Mouse (Mus musculus): Measurements from ENCODE around the gene Gm49601. TPM values are rescaled to one million over a fixed set of nuclear protein-coding genes. Genes with fewer than 3 reads are reported as not detected.
A peak's percentile ranks its signal among the peaks of the same experiment; 100 is the strongest.

Gm49601 gene
- total and polyA plus RNA-seq, 3 experiments, result 1.4 TPM; not detected in 2

DNA sequence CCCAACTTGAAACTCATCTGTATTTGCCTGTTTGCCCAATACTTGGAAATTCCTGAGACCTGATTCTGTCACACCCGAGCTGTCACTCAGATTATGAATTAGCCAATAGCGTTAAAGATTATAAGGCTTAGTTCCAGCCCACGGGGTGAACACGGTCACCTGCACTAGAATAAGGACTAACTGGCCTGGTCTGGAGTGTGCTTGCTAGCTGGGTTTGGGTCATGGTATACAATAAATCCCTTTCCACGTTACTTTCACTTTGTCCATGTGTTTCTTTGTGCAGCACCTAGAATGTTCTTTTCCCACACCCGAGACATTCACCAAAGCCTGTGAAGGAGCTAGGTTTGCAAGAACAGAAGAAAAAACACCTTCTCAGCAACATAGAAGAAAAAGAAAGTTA lies 43.7 kb upstream of the Gm49601 start:
- no peaks in the 10 kb centered on the region for H3K36me3 ChIP-seq (replicated peaks in 1 of 2; ENCODE audit: control insufficient read depth in 1 of 2, insufficient read depth in 1 of 2, low read length in 1 of 2)
- H3K27ac ChIP-seq (ENCODE audit: insufficient read depth, low read depth), result no peak overlapping the region
- H3K4me3 ChIP-seq (replicated peaks in 1 of 3; ENCODE audit: low read depth in 2 of 3, low read length in 2 of 3, poor library complexity in 1 of 3), result no peak overlapping the region
- dilution Hi-C loops (cut with MboI; ENCODE audit: extremely low pct_ligation_motif_present, extremely low pct_unique_long_range_greater_than_20kb, low sequenced_read_pairs), result no loop called here
- no peak for DNase-seq (ENCODE audit: extremely low read depth)
- H3K9me3 ChIP-seq (replicated peaks; ENCODE audit: low read length), result no peaks in the 10 kb centered on the region
- in situ Hi-C loops (cut with MboI; ENCODE audit: low pct_ligation_motif_present, low pct_unique_long_range_greater_than_20kb, low sequenced_read_pairs), result no loop called here
- peak overlapping the region; percentile 51 for H3K4me2 ChIP-seq (ENCODE audit: insufficient read depth, low read depth, poor library complexity, severe bottlenecking)
- TF ChIP-seq E2F4 (IDR thresholded peaks at IDR 0.05; ENCODE audit: insufficient replicate concordance, low read depth, low read length) (no peak), ZC3H11A (IDR thresholded peaks at IDR 0.05; ENCODE audit: low read depth, low read length) (no peak), IRF4 (IDR thresholded peaks at IDR 0.05; ENCODE audit: low read depth, low read length) (no peak), MXI1 (IDR thresholded peaks at IDR 0.05; ENCODE audit: low read depth, low read length) (no peak), CHD1 (IDR thresholded peaks at IDR 0.05; ENCODE audit: low read depth, low read length) (no peak), ZKSCAN1 (IDR thresholded peaks at IDR 0.05; ENCODE audit: borderline replicate concordance, low read depth, low read length) (no peak), ZNF384 (IDR thresholded peaks at IDR 0.05; ENCODE audit: low read depth, low read length) (no peak), ZMIZ1 (IDR thresholded peaks at IDR 0.05; ENCODE audit: low read depth, low read length) (no peak), MAZ (IDR thresholded peaks at IDR 0.05; ENCODE audit: low read depth, low read length) (no peak), MAFK (IDR thresholded peaks at IDR 0.05; ENCODE audit: insufficient replicate concordance, low read length) (no peak), NRF1 (IDR thresholded peaks at IDR 0.05; ENCODE audit: low read depth, low read length) (no peak), GABPA (IDR thresholded peaks at IDR 0.05; ENCODE audit: insufficient replicate concordance, low read depth, low read length) (no peak), USF1 (IDR thresholded peaks at IDR 0.05; ENCODE audit: low read depth, low read length) (no peak), ETS1 (conservative IDR thresholded peaks at IDR 0.05; ENCODE audit: low read depth, low read length) (no peak), JUN (IDR thresholded peaks at IDR 0.05; ENCODE audit: insufficient read depth, low read depth, low read length) (no peak), POLR2A (IDR thresholded peaks at IDR 0.05; ENCODE audit: low read depth, low read length) (no peak), TCF12 (IDR thresholded peaks at IDR 0.05; ENCODE audit: low read depth, low read length) (no peak)
- no peaks in the 10 kb centered on the region for H3K27me3 ChIP-seq (replicated peaks)
- H3K79me2 ChIP-seq (replicated peaks; ENCODE audit: control insufficient read depth, extremely low read depth, insufficient read depth, poor library complexity, severe bottlenecking), result no peaks in the 10 kb centered on the region
- H3K4me1 ChIP-seq (ENCODE audit: control insufficient read depth in 1 of 2, insufficient read depth in 2 of 2), result peaks cover 16 to 23% of the 10 kb centered on the region in 2 experiments
- no peak overlapping the region for H3K9ac ChIP-seq (ENCODE audit: insufficient read depth, low read depth)

DNA sequence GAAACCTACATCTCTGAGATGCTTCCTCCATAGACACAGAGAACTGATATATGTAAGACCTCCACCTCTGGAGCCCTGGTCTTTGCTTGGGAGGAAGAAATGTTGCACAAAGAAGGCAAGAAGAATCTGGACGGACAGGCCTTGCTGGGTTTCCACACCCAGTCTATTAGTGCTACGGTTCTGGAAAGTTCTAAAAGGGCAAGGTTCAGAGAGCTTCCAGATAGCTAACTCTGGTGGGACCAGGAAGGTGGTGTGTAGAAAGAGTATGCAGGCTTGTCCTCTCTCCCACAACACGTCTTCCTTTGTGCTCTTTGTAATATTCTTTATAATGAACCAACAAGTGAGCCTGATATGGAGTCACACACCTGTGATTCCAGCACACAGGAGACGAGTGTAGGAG lies 32.4 kb upstream of the Gm49601 start:
- Histone ChIP-seq H3K4me3 (replicated peaks in 1 of 3; ENCODE audit: low read depth in 2 of 3, low read length in 2 of 3, poor library complexity in 1 of 3) (no peak overlapping the region), H3K4me1 (ENCODE audit: control insufficient read depth in 1 of 2, insufficient read depth in 2 of 2) (peaks cover 0 to 10% of the 10 kb centered on the region in 2 experiments; a peak in 2 of 4 replicates), H3K9ac (ENCODE audit: insufficient read depth, low read depth) (no peak overlapping the region), H3K9me3 (replicated peaks; ENCODE audit: low read length) (peaks cover 2% of the 10 kb centered on the region), H3K27me3 (replicated peaks) (peaks cover 3% of the 10 kb centered on the region), H3K36me3 (replicated peaks in 1 of 2; ENCODE audit: control insufficient read depth in 1 of 2, insufficient read depth in 1 of 2, low read length in 1 of 2) (no peaks in the 10 kb centered on the region), H3K27ac (ENCODE audit: insufficient read depth, low read depth) (no peak overlapping the region), H3K79me2 (replicated peaks; ENCODE audit: control insufficient read depth, extremely low read depth, insufficient read depth, poor library complexity, severe bottlenecking) (no peaks in the 10 kb centered on the region), H3K4me2 (ENCODE audit: insufficient read depth, low read depth, poor library complexity, severe bottlenecking) (no peak overlapping the region)
- in situ Hi-C loops (cut with MboI; ENCODE audit: low pct_ligation_motif_present, low pct_unique_long_range_greater_than_20kb, low sequenced_read_pairs), result no loop called here
- DNase-seq (ENCODE audit: extremely low read depth), result no peak
- no peak for TF ChIP-seq E2F4 (IDR thresholded peaks at IDR 0.05; ENCODE audit: insufficient replicate concordance, low read depth, low read length)
- no peak for TF ChIP-seq CTCF (conservative IDR thresholded peaks at IDR 0.05 in 1 of 2, IDR thresholded peaks at IDR 0.05 in 1 of 2; ENCODE audit: low read depth in 2 of 2, low read length in 2 of 2)
- TF ChIP-seq SMC3 (IDR thresholded peaks at IDR 0.05; ENCODE audit: low read depth, low read length), result no peak
- TF ChIP-seq KAT2A (IDR thresholded peaks at IDR 0.05; ENCODE audit: insufficient replicate concordance, low read length), result no peak
- no peak for TF ChIP-seq RAD21 (IDR thresholded peaks at IDR 0.05; ENCODE audit: low read depth, low read length)
- no peak for TF ChIP-seq JUN (IDR thresholded peaks at IDR 0.05; ENCODE audit: insufficient read depth, low read depth, low read length)
- TF ChIP-seq ETS1 (conservative IDR thresholded peaks at IDR 0.05; ENCODE audit: low read depth, low read length), result no peak
- no peak for TF ChIP-seq PAX5 (IDR thresholded peaks at IDR 0.05; ENCODE audit: low read length)
- dilution Hi-C loops (cut with MboI; ENCODE audit: extremely low pct_ligation_motif_present, extremely low pct_unique_long_range_greater_than_20kb, low sequenced_read_pairs), result no loop called here

Measured in CH12.LX (cell line).